Mouse (Mus musculus) G1E-ER4 (cell line): ENCODE data around the gene Rfc4. TPM values are rescaled to one million over a fixed set of nuclear protein-coding genes. Genes with fewer than 3 reads are reported as not detected.

Source experiments
- GATA1 ChIP-seq: IDR thresholded peaks from one replicate; pipeline ENCODE4 v1.8.0; 2012; ENCODE audit warnings: low read length, inconsistent platforms
- polyA plus RNA-seq: library from polyadenylated mRNA; stranded (reverse); fragments of >175 nt; gene quantifications from 2 replicates; pipeline ENCODE4 v1.2.3, GENCODE M21; 2012

Rfc4 gene
- 15.7 and 57.6 TPM in 2 replicates for polyA plus RNA-seq

- TF ChIP-seq GATA1: no peak
Observed at GRCm38 (mm10) chr16:23127673-23128375, at the start of gene Rfc4. Gene Rfc4 (minus strand): TSS chr16:23127737.

GRCm38 (mm10) chr16:23175956-23176355 is 48.4 kb upstream of the Rfc4 start:
- no peak for TF ChIP-seq GATA1

GRCm38 (mm10) chr16:23174855-23175254 is 47.3 kb upstream of the Rfc4 start:
- TF ChIP-seq GATA1: peak; percentile 67

- TF ChIP-seq GATA1: no peak
Observed at GRCm38 (mm10) chr16:23173904-23174303, 46.4 kb upstream of the Rfc4 start.

GRCm38 (mm10) chr16:23170813-23171212 is 43.3 kb upstream of the Rfc4 start:
- no peak for TF ChIP-seq GATA1

- TF ChIP-seq GATA1: no peak
Observed at GRCm38 (mm10) chr16:23167079-23167478, 39.5 kb upstream of the Rfc4 start.

GRCm38 (mm10) chr16:23166646-23167045 is 39.1 kb upstream of the Rfc4 start:
- TF ChIP-seq GATA1: no peak

GRCm38 (mm10) chr16:23165441-23165840 is 37.9 kb upstream of the Rfc4 start:
- TF ChIP-seq GATA1: no peak

GRCm38 (mm10) chr16:23164443-23164842 is 36.9 kb upstream of the Rfc4 start:
- TF ChIP-seq GATA1: no peak

- no peak for TF ChIP-seq GATA1
Observed at GRCm38 (mm10) chr16:23162116-23162515, 34.6 kb upstream of the Rfc4 start.

- no peak for TF ChIP-seq GATA1
Observed at GRCm38 (mm10) chr16:23159749-23160148, 32.2 kb upstream of the Rfc4 start.

- TF ChIP-seq GATA1: no peak
Observed at GRCm38 (mm10) chr16:23158957-23159356, 31.4 kb upstream of the Rfc4 start.

GRCm38 (mm10) chr16:23158292-23158691 is 30.8 kb upstream of the Rfc4 start:
- no peak for TF ChIP-seq GATA1

GRCm38 (mm10) chr16:23157013-23157412 is 29.5 kb upstream of the Rfc4 start:
- TF ChIP-seq GATA1: no peak

GRCm38 (mm10) chr16:23154261-23154660 is 26.7 kb upstream of the Rfc4 start:
- no peak for TF ChIP-seq GATA1

- no peak for TF ChIP-seq GATA1
Observed at GRCm38 (mm10) chr16:23151423-23151822, 23.9 kb upstream of the Rfc4 start.

- no peak for TF ChIP-seq GATA1
Observed at GRCm38 (mm10) chr16:23149396-23149795, 21.9 kb upstream of the Rfc4 start.

GRCm38 (mm10) chr16:23148936-23149335 is 21.4 kb upstream of the Rfc4 start:
- TF ChIP-seq GATA1: no peak
